Mouse (Mus musculus): ENCODE measurements around the gene Dnajb3.
"Not testable (repeated sequence)": the region's sequence is repeated elsewhere in the genome, so short reads cannot be mapped to it uniquely, and the experiment has no call there.

Dnajb3 gene

DNA sequence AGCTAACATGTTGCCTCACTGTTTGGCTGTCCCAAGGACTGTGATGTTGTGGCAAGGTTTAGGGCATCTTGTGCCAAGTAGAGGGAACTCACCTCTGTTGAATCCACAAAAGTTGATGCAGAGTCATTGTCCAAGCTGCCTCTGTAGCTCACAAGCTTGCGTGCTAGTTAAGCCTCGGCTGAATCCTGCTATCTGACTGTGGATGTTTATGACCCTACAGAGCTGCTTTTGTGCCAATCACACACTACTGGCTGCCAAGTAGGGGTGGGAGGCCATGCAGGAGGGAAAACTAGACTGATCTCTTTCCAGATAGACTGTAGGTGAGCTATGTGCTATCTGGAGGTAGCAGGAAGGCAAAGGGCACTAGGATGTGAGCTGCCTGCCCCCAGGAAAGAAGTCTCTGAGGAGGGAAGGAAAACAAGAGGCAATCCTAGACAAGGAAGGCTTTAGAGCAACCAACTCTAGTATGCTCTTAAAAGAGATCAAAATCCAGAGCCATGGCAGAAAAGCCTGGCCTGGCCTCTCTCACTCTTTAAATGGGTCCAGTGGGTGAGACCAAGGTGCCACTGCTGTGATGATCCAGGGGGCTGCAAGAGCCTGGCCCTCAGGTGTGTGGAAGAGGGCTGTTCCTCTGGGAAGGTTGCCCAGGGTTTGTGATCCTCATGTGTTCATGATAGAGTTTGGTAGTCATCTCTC lies 8.3 kb upstream of the Dnajb3 start:
- no peak for DNase-seq

GRCm38 (mm10) chr1:88213061-88213460 lies 7.5 kb upstream of the Dnajb3 start:
- DNase-seq = no peak

- DNase-seq = no peak
Observed at GRCm38 (mm10) chr1:88212341-88213045, 6.9 kb upstream of the Dnajb3 start.

GRCm38 (mm10) chr1:88211812-88212211 lies 6.2 kb upstream of the Dnajb3 start, which contains the start of gene Ugt1a1:
Gene Ugt1a1, plus strand, starts transcription at chr1:88211959.
- no peak for DNase-seq

GRCm38 (mm10) chr1:88206843-88207479 lies 1.4 kb upstream of the Dnajb3 start:
- no peak for DNase-seq

GRCm38 (mm10) chr1:88200456-88200855 lies 5.1 kb downstream of the Dnajb3 start, which contains the start of gene Ugt1a2:
Gene Ugt1a2, plus strand, starts transcription at chr1:88200601.
- DNase-seq = no peak

GRCm38 (mm10) chr1:88199996-88200395 lies 5.6 kb downstream of the Dnajb3 start:
- DNase-seq = no peak

DNA sequence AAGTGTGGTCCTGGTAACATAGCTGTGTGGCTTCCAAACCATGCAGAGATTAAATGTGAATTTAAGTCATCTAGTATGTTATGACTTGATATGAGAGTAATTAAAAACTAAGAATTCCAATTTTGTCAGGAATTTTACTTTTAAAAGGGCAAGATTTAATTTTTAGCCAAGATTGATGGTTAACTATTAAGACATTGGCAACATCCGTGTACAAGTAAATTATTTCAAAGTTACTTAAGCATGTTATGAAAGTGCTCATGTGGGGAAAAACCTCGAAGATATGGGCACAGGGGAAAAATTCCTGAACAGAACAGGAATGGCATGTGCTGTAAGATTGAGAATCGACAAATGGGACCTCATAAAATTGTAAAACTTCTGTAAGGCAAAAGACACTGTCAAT lies 8.1 kb downstream of the Dnajb3 start:
- no peak for DNase-seq

GRCm38 (mm10) chr1:88195687-88196086 lies 9.9 kb downstream of the Dnajb3 start:
- DNase-seq = no peak

DNA sequence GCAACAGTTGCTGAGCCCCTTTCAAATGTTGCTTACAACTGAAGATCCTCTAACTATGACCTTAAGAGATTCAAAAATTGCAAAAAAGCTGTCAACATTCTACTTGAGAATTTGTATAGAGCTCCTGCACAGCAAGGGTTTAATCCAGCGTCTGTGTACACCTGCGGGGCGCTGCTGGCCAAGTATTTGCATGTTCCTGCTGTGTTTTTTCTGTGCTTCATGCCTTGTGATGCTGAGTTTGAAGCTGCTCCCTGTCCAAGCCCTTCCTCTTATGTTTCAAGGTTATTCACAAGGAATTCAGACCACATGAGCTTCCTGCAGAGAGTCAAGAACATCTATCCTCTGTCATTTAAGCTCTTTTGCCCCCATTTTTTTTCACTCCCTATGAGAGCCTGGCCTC lies 13.4 kb downstream of the Dnajb3 start:
- no peak for DNase-seq

- no peak for DNase-seq
Observed at GRCm38 (mm10) chr1:88186325-88186935, 19.2 kb downstream of the Dnajb3 start.

- no peak for DNase-seq
Observed at GRCm38 (mm10) chr1:88179657-88180056, 25.9 kb downstream of the Dnajb3 start.

- DNase-seq = not testable (repeated sequence)
Observed at GRCm38 (mm10) chr1:88172190-88172589, 33.4 kb downstream of the Dnajb3 start.

DNA sequence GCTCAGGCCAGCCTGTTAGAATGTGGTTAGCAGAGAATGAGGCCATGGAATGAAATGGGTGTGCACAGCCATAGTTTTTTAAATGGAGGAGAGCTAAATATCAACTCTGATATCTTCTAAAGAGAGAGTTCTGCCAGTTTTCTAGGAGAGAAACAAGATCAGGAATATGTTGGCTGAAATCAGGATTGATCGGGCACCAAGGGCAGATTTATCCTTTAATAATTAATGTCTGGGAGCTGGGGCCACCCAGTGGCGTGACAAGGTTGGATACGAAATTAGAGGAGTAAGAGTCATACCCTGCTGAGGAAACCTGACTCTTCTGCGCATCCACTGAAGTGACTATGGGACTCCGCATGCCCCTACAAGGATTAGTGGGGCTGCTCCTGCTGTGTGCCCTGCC lies 39.9 kb downstream of the Dnajb3 start, which contains the start of gene Ugt1a5:
Gene Ugt1a5 (plus strand): TSS at position 302 of the 400 bp plus-strand sequence.
- no peak for DNase-seq

- no peak for DNase-seq
Observed at GRCm38 (mm10) chr1:88158430-88158829, 47.2 kb downstream of the Dnajb3 start.
